Mouse (Mus musculus) cerebellum, postnatal 36 days (tissue): ENCODE measurements around the gene Arl2.

Source experiments
- DNase-seq, 2 experiments: peaks; one replicate each; pipeline ENCODE4 v3.0.0; 2021 to 2022; ENCODE audit warnings: mixed read lengths in 2 of 2

Arl2 gene

GRCm38 (mm10) chr19:6126289-6126688, 15.1 kb downstream of the Arl2 start:
- DNase-seq: peak in 1 of 2 experiments; percentile 63

DNA sequence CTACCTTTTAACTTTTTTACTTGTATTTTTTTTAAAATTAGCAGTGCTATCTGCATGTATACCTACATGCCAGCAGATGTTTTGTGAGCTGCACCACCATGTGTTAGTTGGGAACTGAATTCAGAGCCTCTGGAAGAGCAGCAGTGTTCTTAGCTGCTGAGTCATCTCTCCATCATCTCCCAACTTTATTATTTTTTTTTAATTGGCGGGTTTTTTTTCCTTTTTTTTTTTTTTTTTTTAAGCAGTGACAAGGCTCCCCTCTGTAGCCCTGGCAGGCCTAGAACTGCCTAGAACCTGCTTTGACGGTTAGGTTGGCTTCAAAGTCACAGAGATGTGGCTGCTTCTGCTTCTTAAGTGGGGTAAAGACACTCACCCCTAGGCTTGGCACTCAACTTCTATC, 16.4 kb downstream of the Arl2 start:
- DNase-seq: no peak

GRCm38 (mm10) chr19:6123330-6123729, 18.0 kb downstream of the Arl2 start:
- DNase-seq: no peak

GRCm38 (mm10) chr19:6121761-6122160, 19.6 kb downstream of the Arl2 start:
- no peak for DNase-seq

DNA sequence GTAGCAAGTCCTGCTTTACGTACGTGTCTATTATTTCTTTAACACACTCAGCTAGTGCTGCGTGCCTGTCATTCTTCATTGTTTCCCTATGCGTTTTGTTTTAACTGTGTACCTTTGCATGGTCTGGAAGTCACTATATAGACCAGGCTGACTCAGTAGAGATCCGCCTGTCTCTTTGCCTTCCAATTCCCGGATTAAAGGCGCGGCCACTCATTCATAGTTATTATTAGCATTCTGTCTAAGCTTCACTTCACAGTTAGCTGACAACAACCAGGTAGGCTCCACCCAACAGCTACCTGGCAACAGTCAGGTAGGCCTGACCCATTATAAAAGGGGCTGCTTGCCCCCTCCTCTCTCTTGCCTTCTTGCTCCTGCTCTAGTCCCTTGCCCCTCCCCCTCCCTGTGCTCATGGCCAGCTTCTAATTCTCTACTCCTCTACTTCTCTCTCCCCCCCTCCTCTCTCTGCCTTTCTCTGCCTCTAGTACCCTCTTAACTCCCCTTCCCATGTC, 22.6 kb downstream of the Arl2 start:
- no peak for DNase-seq

DNA sequence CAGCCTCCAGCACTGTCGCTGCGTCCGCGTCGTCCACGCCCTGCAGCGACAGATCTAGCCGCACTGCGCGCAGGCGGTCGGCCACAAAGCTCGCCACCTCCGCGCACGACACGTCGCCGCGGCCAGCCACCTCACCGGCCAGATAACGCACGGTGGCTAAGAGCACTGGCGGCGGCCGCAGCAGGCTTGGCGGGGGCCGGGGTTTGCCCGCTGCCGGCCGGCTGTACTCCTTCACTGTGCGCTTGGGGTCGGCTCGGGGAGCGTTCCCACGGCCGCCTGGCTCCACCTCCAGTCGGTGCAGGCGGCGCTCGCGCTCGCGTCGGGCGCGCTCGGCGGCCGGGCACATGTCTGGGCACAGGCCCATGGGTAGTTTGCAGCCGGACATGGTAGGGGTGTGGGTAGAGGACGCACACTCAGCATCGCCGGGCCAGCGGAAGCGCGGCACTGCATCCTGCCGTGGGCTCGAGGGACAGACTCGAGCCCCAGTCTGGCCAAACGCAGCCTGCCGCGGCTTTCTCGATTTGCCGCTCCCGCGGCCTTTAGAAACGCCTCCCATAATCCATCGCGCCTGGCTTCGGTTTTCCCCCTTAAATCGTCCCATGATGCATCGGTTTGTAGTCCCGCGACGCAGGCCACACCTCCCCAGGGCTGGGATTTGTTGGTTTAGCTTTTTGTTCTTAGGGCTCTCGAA, 23.2 kb downstream of the Arl2 start, which contains the start of gene Sac3d1:
Gene Sac3d1 (minus strand): TSS at position 665 of the 691 bp plus-strand sequence.
- DNase-seq: peak; percentile 85 to 89

DNA sequence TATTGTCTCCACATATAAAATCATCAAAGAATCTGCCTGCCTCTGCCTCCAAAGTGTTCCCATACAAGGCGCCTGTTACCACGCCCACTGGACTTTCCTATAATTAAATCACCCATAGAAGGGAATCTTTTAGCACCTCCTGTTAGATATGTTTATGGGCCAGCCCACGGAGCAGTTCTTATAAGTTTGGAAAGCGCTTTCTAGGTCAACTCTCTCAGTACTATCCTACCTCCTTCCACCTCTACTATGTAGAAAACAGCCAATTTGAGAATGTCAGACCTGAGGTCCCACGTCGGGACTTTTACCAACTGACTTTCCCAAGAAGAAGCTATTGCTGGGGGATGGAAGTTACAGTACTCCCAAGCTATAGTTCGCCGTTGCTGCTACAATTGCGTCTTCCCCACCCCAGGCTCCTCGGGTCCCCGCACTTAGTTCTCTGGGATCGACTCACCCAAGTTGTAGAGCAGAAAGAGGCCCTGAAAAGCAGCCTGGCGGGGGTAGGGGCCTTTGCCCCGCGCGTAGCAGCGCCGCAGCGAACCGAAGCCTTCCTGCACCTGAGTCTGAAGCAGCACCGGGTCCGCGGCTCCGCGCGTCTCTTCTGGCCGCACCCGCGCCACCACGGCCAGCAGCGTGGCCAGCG, 23.9 kb downstream of the Arl2 start:
- DNase-seq: no peak

DNA sequence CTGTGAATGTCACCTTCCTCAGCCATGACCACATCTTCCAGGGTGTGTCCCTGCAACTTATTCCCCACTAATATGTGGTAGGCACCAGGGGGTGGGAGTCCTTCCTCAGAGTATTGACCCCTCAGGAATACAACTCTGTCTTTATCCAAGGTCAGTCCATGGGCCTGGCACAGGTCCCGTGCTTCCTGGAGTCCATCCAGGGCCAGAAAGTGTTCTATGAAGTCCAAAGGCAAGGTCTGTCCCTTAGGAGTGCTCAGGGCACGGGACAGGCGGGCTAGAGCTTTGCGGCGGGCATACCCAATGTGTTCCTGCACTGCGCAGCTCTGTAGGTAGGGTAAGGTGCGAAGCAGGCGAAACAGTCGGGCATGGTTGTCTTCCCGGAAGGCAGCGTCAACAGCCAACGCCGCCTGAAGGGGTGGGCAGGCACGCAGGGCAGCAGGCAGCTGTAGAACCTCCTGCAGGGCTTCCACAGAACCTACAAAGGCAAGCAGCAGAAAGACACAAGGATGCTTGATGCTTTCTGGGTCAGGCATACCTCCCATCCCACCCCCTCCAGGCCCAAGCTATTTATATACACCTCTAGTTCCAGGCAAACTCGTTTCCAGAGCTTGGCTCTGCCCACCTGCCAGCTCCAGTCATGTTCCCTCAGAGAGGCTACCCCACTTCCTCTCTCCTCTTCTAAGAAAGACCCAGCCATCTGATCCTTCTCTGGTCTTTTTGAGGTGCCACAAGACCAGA, 25.1 kb downstream of the Arl2 start:
- DNase-seq: no peak

DNA sequence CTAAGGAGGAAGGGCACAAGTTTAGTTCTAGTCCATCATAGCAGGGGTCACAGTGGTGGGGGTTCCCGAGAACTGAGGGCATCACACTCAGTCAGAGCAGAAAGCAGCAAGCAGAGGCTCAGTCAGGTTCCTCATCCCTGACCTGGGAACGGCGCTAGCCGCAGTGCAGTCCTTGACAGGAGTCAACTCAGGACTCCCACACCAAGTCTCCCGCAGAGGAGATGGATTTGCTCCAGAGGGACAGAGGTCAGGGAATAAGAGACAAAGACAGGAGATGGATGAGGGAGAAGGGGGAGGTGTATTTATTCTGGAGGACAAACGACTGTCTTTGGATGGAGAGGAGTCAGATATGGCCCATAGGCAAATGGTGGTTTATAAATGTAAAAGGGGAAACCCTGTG, 28.2 kb downstream of the Arl2 start:
- DNase-seq: no peak

GRCm38 (mm10) chr19:6105586-6105985, 35.8 kb downstream of the Arl2 start, which contains the start of gene Naaladl1:
Gene Naaladl1, plus strand, starts transcription at chr19:6105782.
- DNase-seq: no peak

GRCm38 (mm10) chr19:6104476-6104875, 36.9 kb downstream of the Arl2 start:
- DNase-seq: no peak

- no peak for DNase-seq
Measured at GRCm38 (mm10) chr19:6102169-6102853, 39.0 kb downstream of the Arl2 start.

DNA sequence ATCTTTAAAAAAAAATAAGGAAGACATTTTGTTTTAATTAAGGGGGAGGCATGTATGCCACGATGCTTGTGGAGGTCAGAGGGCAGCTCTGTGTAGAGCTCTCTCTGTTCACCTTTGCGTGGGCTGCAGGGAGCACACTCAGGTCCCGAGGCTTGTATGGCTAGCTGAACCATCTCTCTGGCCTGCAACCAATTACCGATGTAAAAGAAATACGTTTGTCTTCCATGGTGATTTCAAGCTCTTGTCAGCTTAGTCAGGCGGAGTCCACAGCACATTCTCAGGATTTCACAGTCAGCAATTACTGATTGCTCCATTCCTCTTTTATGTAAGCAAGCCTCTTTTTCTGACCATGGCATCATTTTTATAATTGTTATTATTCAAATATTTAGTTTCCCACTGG, 40.2 kb downstream of the Arl2 start:
- no peak for DNase-seq

GRCm38 (mm10) chr19:6097847-6098246, 43.5 kb downstream of the Arl2 start:
- no peak for DNase-seq

DNA sequence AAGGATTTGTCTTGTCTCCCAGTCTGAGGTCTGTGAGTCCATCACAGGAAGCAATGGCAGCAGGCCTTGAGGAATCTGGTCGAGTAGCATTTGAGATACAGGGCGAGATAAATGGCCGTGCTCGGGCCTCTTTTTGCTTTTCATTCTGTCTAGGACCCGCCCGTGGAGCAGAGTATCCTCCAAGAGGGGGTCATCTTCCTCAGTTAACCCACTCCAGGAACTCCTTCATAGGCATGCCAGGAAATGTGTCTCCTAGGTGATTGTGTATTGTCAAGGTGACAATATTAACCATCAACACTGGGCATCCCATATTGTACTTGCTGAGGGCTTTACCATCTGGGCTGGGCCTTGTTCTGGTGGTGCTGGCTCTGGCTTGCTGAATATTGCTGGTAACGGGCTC, 47.2 kb downstream of the Arl2 start, which contains the start of gene AC131692.1:
Gene AC131692.1 (plus strand): TSS at position 301 of the 400 bp plus-strand sequence.
- DNase-seq: no peak

DNA sequence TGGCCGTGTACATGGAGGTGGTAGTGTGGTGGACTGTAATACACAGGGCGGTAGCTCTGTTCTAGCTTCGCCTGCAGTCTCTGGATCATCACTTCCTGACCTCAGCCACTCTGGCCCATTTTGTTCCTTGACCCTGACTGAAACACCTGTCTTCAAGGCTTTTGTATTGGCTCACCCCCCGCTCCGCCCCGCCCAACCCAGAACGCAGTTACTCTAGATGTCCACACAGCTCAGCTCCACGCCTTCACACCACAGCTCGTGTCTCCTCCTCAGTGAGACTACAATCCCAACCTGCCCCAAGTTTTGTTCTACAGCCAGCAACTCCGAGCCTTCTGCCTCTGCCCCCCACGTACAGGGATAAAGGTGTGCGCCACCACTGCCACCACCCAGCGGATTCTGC, 52.5 kb downstream of the Arl2 start:
- DNase-seq: no peak

DNA sequence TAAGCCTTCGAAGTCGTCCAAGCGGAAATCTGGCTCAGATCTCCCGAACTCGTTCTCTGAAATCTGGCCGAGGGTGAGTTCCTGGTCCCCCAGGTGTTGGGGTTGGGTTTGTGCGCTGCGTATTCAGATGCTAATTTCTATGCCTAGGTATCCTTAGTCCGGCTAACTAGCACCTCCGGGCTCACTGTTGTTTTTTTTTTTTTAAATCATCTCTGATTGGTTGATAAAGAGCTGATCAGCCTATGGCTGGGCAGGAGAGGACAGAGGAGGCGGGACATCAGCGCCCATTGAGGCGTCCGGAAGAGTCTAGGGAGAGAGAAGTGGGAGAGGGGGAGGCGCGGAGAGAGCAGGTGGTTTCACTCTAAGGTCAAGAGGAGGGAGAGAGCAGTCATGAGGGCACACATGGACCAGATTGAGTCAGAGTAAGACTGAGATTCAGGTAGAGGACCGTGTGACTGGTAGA, 55.9 kb downstream of the Arl2 start:
- DNase-seq: no peak

DNA sequence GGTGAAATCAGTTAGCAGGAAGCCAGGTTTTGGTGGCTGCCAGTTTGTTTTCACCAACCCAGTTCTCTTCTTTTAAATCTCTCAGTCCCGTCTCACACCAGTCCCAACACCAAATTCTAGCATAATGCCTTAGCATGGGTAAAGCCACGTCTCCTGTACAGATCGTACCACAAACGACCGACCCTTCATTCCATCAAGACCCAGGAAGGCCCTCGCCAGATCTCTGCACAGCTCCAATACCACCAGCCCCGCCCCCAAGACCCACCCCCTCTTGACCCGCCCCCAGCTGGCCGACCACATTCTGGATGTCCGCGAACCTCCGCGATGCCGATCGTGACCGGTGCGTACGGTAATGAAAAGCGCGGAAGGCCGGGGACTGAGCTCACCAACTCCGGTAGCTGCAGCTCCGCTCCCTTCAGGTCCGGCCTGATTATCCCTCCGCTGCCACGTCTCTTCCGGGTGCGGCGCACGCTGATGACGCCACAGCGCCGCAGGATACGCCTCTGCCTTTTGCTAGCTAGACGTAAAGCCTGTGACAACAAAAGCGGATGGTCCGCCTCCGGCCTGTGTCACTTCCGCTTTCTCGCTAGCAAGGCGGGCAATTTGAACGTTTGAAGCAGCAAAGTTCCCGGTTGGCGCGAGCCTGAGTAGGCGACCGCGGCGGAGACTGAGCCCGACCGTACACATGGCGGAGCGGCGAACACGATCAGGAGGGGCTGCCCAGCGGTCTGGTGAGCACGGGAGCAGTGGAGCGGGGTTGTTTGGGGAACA, 56.7 kb downstream of the Arl2 start, which contains the start of the genes Zfpl1 and Cdca5:
Gene Zfpl1 (minus strand): TSS at position 479 of the 771 bp plus-strand sequence.
Gene Cdca5 (plus strand): TSS at position 506 of the 771 bp plus-strand sequence.
- peak; percentile 98 to 99 for DNase-seq
